Mouse (Mus musculus) MEL (cell line): Measurements from ENCODE around the gene H2-Q1.
"Not testable (repeated sequence)": the region's sequence is repeated elsewhere in the genome, so short reads cannot be mapped to it uniquely, and the experiment has no call there.

Source experiments
- CTCF ChIP-seq, 3 experiments: IDR thresholded peaks in 2 of 3; conservative IDR thresholded peaks in 1 of 3; 2 replicates each; pipeline ENCODE4 v1.5.1; 2011 to 2012; ENCODE audit warnings: low read length in 3 of 3, low read depth in 2 of 3, mild to moderate bottlenecking in 2 of 3, improper control_type of control experiment in 1 of 3, inconsistent platforms in 1 of 3, mixed read lengths in 1 of 3, moderate library complexity in 1 of 3; ENCODE audit not compliant: control insufficient read depth in 1 of 3, insufficient read depth in 1 of 3, poor library complexity in 1 of 3, severe bottlenecking in 1 of 3
- EP300 ChIP-seq, 2 experiments: IDR thresholded peaks; 2 replicates each; pipeline ENCODE4 v1.6.1; 2011; ENCODE audit warnings: improper control_type of control experiment in 2 of 2, low read length in 2 of 2, low read depth in 1 of 2, mild to moderate bottlenecking in 1 of 2
- POLR2A ChIP-seq, 2 experiments: IDR thresholded peaks; 2 replicates each; pipeline ENCODE4 v1.6.1; 2011 to 2012; ENCODE audit warnings: low read length in 2 of 2, mild to moderate bottlenecking in 2 of 2, control low read depth in 1 of 2, improper control_type of control experiment in 1 of 2, low read depth in 1 of 2, moderate library complexity in 1 of 2; ENCODE audit not compliant: control insufficient read depth in 1 of 2, insufficient read depth in 1 of 2, poor library complexity in 1 of 2
- POLR2AphosphoS5 ChIP-seq: IDR thresholded peaks from 2 replicates; pipeline ENCODE4 v1.6.1; 2012; ENCODE audit warnings: low read depth, borderline replicate concordance, mild to moderate bottlenecking, inconsistent platforms, low read length, moderate library complexity, mixed read lengths
- USF1 ChIP-seq: IDR thresholded peaks from 2 replicates; pipeline ENCODE4 v1.6.1; 2014; ENCODE audit warnings: low read depth, mild to moderate bottlenecking, inconsistent platforms, low read length, improper control_type of control experiment, moderate library complexity
- ZKSCAN1 ChIP-seq: IDR thresholded peaks from 2 replicates; pipeline ENCODE4 v1.6.1; 2012; ENCODE audit warnings: low read depth, mild to moderate bottlenecking, inconsistent platforms, low read length, improper control_type of control experiment, moderate library complexity

DNA sequence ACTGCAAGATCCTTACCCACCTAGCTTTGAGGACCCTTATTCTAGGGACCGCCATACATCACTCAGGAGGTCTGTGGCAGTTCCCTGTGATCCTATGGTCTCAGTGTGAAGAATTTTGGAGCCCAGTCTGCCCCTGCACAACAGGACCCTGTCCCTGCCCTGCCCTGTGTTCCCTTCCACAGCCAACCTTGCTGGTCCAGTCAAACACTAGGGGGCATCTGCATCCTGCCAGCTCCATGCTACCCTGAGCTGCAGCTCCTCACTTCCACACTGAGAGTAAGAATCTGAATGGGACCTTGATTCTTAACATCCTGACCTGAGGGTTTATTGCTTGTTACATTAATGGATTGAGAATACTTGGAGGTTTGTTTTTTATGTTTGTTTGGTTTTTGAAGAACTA lies 4.9 kb downstream of the H2-Q1 start:
- not testable (repeated sequence) for TF ChIP-seq USF1; ZKSCAN1; POLR2AphosphoS5; POLR2A (IDR thresholded peaks at IDR 0.05; ENCODE audit: control insufficient read depth in 1 of 2, insufficient read depth in 1 of 2, low read depth in 1 of 2, low read length in 2 of 2, poor library complexity in 1 of 2); EP300 (IDR thresholded peaks at IDR 0.05; ENCODE audit: low read depth in 1 of 2, low read length in 2 of 2)
- TF ChIP-seq CTCF (IDR thresholded peaks at IDR 0.05 in 2 of 3, conservative IDR thresholded peaks at IDR 0.05 in 1 of 3; ENCODE audit: control insufficient read depth in 1 of 3, insufficient read depth in 1 of 3, low read depth in 2 of 3, low read length in 3 of 3, poor library complexity in 1 of 3, severe bottlenecking in 1 of 3): peak in 2 of 3 experiments; percentile 15 to 39; a peak in 3 of 6 replicates
